Mouse (Mus musculus) embryonic facial prominence, embryonic 11.5 days (tissue): ENCODE measurements around the gene Rbbp8nl. TPM values are rescaled to one million over a fixed set of nuclear protein-coding genes. Genes with fewer than 3 reads are reported as not detected.
A peak's percentile ranks its signal among the peaks of the same experiment; 100 is the strongest.

ENCODE experiments used
- ATAC-seq: fragments of 200-750 bp; cut with Nextera tagmentation; replicated peaks from 2 replicates; pipeline ENCODE4 v1.8.0; 2017; ENCODE audit warnings: low read depth; ENCODE audit not compliant: insufficient number of reproducible peaks, low FRiP score, low TSS enrichment
- DNase-seq: peaks from one replicate; pipeline ENCODE4 v3.0.0-alpha.2; 2015; ENCODE audit warnings: low spot score
- H3K27ac ChIP-seq: fragments of 300-500 bp; sonication (generic); replicated peaks from 2 replicates; pipeline ENCODE4 v1.5.1; 2014; ENCODE audit warnings: mild to moderate bottlenecking, low read depth, low read length, control low read depth
- H3K27me3 ChIP-seq: fragments of 300-500 bp; sonication (generic); 2 replicates; pipeline ENCODE4 v1.6.1; 2014; ENCODE audit warnings: mild to moderate bottlenecking, low read length, moderate library complexity, mixed read lengths; ENCODE audit not compliant: control insufficient read depth, insufficient read depth
- H3K36me3 ChIP-seq: fragments of 300-500 bp; sonication (generic); replicated peaks from 2 replicates; pipeline ENCODE4 v1.6.1; 2014; ENCODE audit warnings: low read depth, mild to moderate bottlenecking, low read length, moderate library complexity, mixed read lengths; ENCODE audit not compliant: control insufficient read depth, insufficient read depth
- H3K4me1 ChIP-seq: fragments of 300-500 bp; sonication (generic); 2 replicates; pipeline ENCODE4 v1.6.1; 2014; ENCODE audit warnings: low read length, mixed read lengths; ENCODE audit not compliant: control insufficient read depth, insufficient read depth
- H3K4me2 ChIP-seq: fragments of 300-500 bp; sonication (generic); 2 replicates; pipeline ENCODE4 v1.6.1; 2014; ENCODE audit warnings: low read depth, mild to moderate bottlenecking, control low read depth, low read length, moderate library complexity
- H3K4me3 ChIP-seq: fragments of 300-500 bp; sonication (generic); 2 replicates; pipeline ENCODE4 v1.5.1; 2014; ENCODE audit warnings: low read depth, low read length, control low read depth
- H3K9ac ChIP-seq: fragments of 300-500 bp; sonication (generic); replicated peaks from 2 replicates; pipeline ENCODE4 v1.6.1; 2014; ENCODE audit warnings: mild to moderate bottlenecking, control low read depth, low read length
- H3K9me3 ChIP-seq: fragments of 300-500 bp; sonication (generic); replicated peaks from 2 replicates; pipeline ENCODE4 v1.6.1; 2016; ENCODE audit warnings: mild to moderate bottlenecking, low read length, inconsistent platforms, mixed read lengths; ENCODE audit not compliant: control insufficient read depth
- WGBS: fragments of 180-500 bp; shearing (Covaris S2); extraction: QIAGEN DNeasy Blood & Tissue Kit; methylation state at CpG from one replicate; pipeline ENCODE4 v1.1.7; 2014; 5-methylcytosine and 5-hydroxymethylcytosine counted together
- polyA plus RNA-seq: library from polyadenylated mRNA; unstranded; fragments of >200 nt; fragmentation: Nextera tagmentation; extraction: Ambion mirVana; gene quantifications from 2 replicates; pipeline ENCODE4 v1.2.1, GENCODE M21; 2014

Gene Rbbp8nl
- polyA plus RNA-seq, 1 experiment from 2014 or later, result 0.20 TPM

DNA sequence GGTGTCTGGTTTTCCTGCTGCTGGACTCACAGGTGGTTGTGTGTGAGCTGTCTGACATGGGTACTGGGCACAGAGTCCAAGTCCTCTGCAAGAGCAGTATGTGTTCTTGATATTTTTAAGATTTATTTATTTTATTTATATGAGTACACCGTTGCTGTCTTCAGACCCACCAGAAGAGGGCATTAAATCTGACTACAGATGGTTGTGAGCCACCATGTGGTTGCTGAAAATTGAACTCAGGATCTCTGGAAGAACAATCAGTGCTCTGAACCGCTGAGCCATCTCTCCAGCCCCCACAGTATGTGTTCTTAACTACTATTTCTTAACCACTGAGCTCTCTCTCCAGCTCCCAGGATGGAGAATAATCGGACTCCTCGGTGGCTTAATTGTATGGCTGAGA is 12.5 kb upstream of the Rbbp8nl start:
- Histone ChIP-seq H3K27ac (no peak overlapping the region), H3K27me3 (no peaks in the 10 kb centered on the region), H3K4me3 (no peak overlapping the region), H3K4me1 (no peaks in the 10 kb centered on the region), H3K9me3 (no peaks in the 10 kb centered on the region; the same call in 1 of the 2 replicates), H3K9ac (no peak overlapping the region), H3K4me2 (no peak overlapping the region), H3K36me3 (no peaks in the 10 kb centered on the region)
- 74% methylated on average over 4 of the region's 4 CpGs for WGBS
- ATAC-seq (no peak), DNase-seq (no peak)

DNA sequence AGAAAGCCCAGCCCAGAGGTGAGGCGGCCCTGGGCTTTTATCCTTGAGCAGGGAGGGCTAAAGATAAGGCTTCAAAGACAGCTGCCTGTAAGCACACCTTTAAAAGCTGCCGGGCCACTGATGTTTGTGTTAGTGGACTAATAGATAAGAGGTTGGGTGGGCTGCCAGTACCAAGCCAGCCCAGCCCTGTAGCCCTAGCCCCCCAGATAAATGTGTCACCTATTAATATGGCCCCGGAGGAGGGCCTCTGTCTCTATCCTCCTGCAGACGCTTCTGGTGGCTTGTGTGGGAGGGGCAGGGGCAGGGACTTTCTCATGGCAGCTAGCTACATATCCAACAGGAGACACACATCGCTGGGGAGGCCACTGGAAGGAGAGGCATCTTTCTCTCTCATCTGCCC is 11.1 kb upstream of the Rbbp8nl start:
- no peak for DNase-seq
- ATAC-seq, result no peak
- 61% methylated on average over 5 of the region's 5 CpGs for WGBS
- no peak overlapping the region for H3K4me2 ChIP-seq
- H3K36me3 ChIP-seq, result no peaks in the 10 kb centered on the region
- no peaks in the 10 kb centered on the region; the same call in 1 of the 2 replicates for H3K9me3 ChIP-seq
- no peak overlapping the region for H3K9ac ChIP-seq
- no peak overlapping the region for H3K27ac ChIP-seq
- no peaks in the 10 kb centered on the region for H3K27me3 ChIP-seq
- H3K4me1 ChIP-seq, result no peaks in the 10 kb centered on the region
- H3K4me3 ChIP-seq, result no peak overlapping the region

DNA sequence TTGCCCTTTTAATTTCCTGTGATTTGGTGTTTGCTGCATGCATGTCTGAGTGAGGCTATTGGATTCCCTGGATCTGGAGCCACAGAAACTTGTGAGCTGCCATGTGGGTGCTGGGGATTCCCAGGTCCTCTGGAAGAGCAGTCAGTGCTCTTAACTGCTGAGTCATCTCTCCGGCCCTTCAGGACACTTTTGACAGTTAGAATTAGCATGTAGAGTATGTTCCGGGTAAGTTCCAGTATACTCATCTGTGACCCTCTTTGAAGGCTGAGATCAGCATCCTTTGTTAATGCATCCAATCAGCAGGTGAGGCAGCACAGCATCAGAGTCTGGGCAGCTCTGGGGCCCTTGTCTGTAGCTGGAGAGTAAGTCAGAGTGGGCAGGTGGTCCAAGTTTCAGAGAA is 10.6 kb upstream of the Rbbp8nl start:
- ATAC-seq, result no peak
- 77% methylated on average over 2 of the region's 2 CpGs for WGBS
- Histone ChIP-seq H3K36me3 (no peaks in the 10 kb centered on the region), H3K4me1 (no peaks in the 10 kb centered on the region), H3K27me3 (no peaks in the 10 kb centered on the region), H3K9me3 (no peaks in the 10 kb centered on the region; the same call in 1 of the 2 replicates), H3K4me2 (no peak overlapping the region), H3K27ac (no peak overlapping the region), H3K9ac (no peak overlapping the region), H3K4me3 (no peak overlapping the region)
- DNase-seq, result no peak

DNA sequence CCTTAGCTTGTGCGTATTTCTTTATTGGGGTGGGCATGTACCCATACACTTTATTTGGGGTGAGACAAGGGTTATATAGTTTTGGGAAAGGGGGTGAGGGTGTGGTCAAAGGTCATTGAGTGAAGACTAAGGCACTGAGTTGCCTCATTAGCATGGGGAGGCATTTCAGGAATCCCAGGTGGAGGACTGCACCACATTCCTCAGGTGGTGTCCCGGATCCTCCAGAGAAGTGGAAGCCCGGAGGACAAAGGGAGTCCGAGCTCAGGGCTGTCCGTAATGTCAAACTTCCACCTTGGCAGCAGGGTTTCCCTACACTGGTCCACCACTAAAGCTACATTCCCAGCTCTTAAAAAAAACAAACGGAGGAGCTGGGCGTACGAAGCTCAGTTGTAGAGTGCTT is 3.2 kb upstream of the Rbbp8nl start:
- 0 out of 2 replicates have a peak, but pooled peaks have one; percentile 2 for ATAC-seq
- H3K4me2 ChIP-seq, result no peak overlapping the region
- no peak overlapping the region for H3K9ac ChIP-seq
- 0 out of 2 replicates have a peak, but pooled peaks cover 2% of the 10 kb centered on the region for H3K4me1 ChIP-seq
- H3K4me3 ChIP-seq, result no peak overlapping the region
- no peaks in the 10 kb centered on the region for H3K27me3 ChIP-seq
- H3K9me3 ChIP-seq, result no peaks in the 10 kb centered on the region
- no peaks in the 10 kb centered on the region for H3K36me3 ChIP-seq
- no peak for DNase-seq
- 69% methylated on average over 8 of the region's 8 CpGs for WGBS
- H3K27ac ChIP-seq, result no peak overlapping the region

DNA sequence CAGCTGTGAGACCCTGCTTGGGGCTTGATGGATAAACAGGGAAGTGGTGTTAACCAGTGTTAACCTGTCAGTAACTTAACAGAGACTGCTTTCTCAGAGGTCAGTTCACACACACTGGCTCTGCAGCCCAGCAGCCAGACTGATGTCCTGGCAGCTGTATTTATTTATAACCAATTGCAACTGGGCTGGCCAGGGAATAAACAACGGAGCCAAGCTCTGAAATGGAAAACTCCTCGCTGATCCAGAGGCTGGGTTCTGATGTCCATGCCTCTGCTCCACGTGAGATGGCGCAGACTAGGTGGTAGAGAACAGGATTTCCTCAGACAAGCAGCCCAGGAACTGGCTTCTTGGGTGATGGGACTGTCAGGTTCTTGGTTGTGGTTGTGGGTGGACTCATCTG is 2.3 kb upstream of the Rbbp8nl start:
- WGBS, result 74% methylated on average over 4 of the region's 4 CpGs
- ATAC-seq, result no peak
- H3K36me3 ChIP-seq, result no peaks in the 10 kb centered on the region

DNA sequence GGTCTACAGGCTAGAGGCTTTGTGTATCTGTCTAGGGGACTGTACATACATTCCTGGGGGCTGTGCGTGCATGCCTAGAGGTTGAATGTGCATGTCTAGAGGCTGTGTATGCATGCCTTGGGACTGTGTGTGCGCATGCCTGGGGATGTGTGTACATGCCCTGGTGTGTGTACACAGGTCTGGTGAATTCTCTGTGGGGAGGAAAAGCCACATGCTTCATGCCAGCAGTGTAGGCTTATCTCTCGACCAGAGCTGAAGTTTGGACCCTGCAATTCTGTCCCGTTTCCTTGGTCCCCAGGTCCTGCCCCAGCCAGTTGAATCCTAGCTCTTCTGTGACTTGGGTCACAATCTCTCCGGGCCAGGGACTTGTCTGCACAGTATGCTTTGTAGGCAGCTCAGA is 1.9 kb upstream of the Rbbp8nl start:
- DNase-seq (no peak), ATAC-seq (no peak)
- Histone ChIP-seq H3K4me2 (no peak overlapping the region), H3K27ac (no peak overlapping the region), H3K4me1 (0 out of 2 replicates have a peak, but pooled peaks cover 2% of the 10 kb centered on the region), H3K4me3 (no peak overlapping the region), H3K9me3 (no peaks in the 10 kb centered on the region), H3K36me3 (no peaks in the 10 kb centered on the region), H3K27me3 (no peaks in the 10 kb centered on the region), H3K9ac (no peak overlapping the region)
- WGBS, result 70% methylated on average over 5 of the region's 5 CpGs

More for the DNA sequence above, 2.3 kb upstream of the Rbbp8nl start:
- no peak overlapping the region for H3K4me3 ChIP-seq
- no peak overlapping the region for H3K4me2 ChIP-seq
- DNase-seq, result no peak
- no peak overlapping the region for H3K9ac ChIP-seq
- H3K4me1 ChIP-seq, result 0 out of 2 replicates have a peak, but pooled peaks cover 2% of the 10 kb centered on the region
- no peaks in the 10 kb centered on the region for H3K27me3 ChIP-seq
- H3K9me3 ChIP-seq, result no peaks in the 10 kb centered on the region
- no peak overlapping the region for H3K27ac ChIP-seq

DNA sequence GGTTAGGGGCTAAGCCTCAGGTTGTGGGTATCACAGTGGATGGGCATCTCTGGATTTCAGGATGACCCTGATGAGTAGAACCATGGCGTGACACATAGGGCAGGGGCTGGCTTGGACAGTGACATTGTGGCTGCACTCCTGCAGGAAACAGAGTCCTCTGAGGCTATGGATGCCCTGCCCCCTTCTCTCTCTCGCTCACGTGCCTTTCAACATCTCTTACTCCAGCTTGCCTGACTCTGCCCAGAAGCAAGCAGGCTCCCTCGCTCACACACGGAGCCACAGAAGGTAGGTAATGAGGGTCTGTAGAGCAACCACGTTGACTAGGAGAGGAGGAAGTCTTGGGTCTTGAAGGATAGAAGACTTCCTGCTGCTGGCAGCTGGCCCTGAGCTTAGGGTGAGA is 824 bp upstream of the Rbbp8nl start:
- Histone ChIP-seq H3K4me3 (no peak overlapping the region), H3K4me2 (no peak overlapping the region), H3K4me1 (0 out of 2 replicates have a peak, but pooled peaks cover 2% of the 10 kb centered on the region), H3K9me3 (no peaks in the 10 kb centered on the region), H3K9ac (no peak overlapping the region), H3K27me3 (no peaks in the 10 kb centered on the region), H3K36me3 (no peaks in the 10 kb centered on the region), H3K27ac (no peak overlapping the region)
- 58% methylated on average over 6 of the region's 6 CpGs for WGBS
- DNase-seq (no peak), ATAC-seq (no peak)

DNA sequence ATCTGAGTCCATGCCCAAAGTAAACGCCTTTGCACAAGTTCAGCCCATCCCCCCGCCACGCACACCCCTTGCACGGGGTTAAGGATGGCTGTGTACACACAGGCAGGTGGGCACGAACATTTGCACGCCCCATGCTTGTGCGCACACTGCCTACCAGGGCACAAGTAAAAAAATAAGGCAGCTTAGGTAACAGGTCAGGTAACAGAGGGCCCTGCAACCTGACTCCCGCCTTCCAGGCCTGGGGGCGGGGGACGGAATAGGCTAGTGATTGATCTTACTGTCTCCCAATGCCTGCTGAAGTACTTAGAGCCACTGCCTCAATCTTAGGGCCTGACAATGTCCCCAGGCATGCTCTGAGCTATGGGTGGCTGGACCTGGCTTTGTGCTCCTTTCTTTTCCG is 713 bp downstream of the Rbbp8nl start:
- Histone ChIP-seq H3K4me1 (0 out of 2 replicates have a peak, but pooled peaks cover 2% of the 10 kb centered on the region), H3K9ac (no peak overlapping the region), H3K9me3 (no peaks in the 10 kb centered on the region), H3K4me2 (peak overlapping the region; percentile 23; the same call in 1 of the 2 replicates), H3K36me3 (no peaks in the 10 kb centered on the region), H3K27ac (no peak overlapping the region; the same call in 1 of the 2 replicates), H3K27me3 (no peaks in the 10 kb centered on the region), H3K4me3 (no peak overlapping the region)
- DNase-seq (no peak), ATAC-seq (peak; percentile 40; the same call in 1 of the 2 replicates)
- 40% methylated on average over 11 of the region's 11 CpGs for WGBS
